Mouse (Mus musculus): ENCODE data around the gene Scn4a. TPM values are rescaled to one million over a fixed set of nuclear protein-coding genes. Genes with fewer than 3 reads are reported as not detected.

The Scn4a gene
- polyA plus RNA-seq, 1 experiment from 2014 or later, result 0.47 TPM

- Histone ChIP-seq H3K4me3 (ENCODE audit: low read length) (no peak overlapping the region), H3K9ac (replicated peaks; ENCODE audit: low read length) (no peak overlapping the region), H3K36me3 (ENCODE audit: insufficient read depth, low read length) (no peaks in the 10 kb centered on the region), H3K27me3 (ENCODE audit: insufficient read depth, low read length) (no peaks in the 10 kb centered on the region), H3K4me1 (ENCODE audit: insufficient read depth, low read length) (no peaks in the 10 kb centered on the region), H3K4me2 (replicated peaks; ENCODE audit: low read depth, low read length) (no peak overlapping the region), H3K27ac (ENCODE audit: low read length) (no peak overlapping the region), H3K9me3 (ENCODE audit: low read length) (no peaks in the 10 kb centered on the region)
- no peak for ATAC-seq (ENCODE audit: low FRiP score, low TSS enrichment)
- 86% methylated on average over 7 of the region's 7 CpGs for WGBS
These were observed 66.9 kb downstream of the Scn4a start for GRCm38 (mm10) chr11:106286206-106286605.

GRCm38 (mm10) chr11:106284126-106284525 lies 69.0 kb downstream of the Scn4a start:
- Histone ChIP-seq H3K4me1 (ENCODE audit: insufficient read depth, low read length) (no peaks in the 10 kb centered on the region), H3K27ac (ENCODE audit: low read length) (no peak overlapping the region), H3K4me3 (ENCODE audit: low read length) (no peak overlapping the region), H3K9ac (replicated peaks; ENCODE audit: low read length) (no peak overlapping the region), H3K36me3 (ENCODE audit: insufficient read depth, low read length) (no peaks in the 10 kb centered on the region), H3K9me3 (ENCODE audit: low read length) (no peaks in the 10 kb centered on the region), H3K4me2 (replicated peaks; ENCODE audit: low read depth, low read length) (no peak overlapping the region), H3K27me3 (ENCODE audit: insufficient read depth, low read length) (no peaks in the 10 kb centered on the region)
- ATAC-seq (ENCODE audit: low FRiP score, low TSS enrichment), result no peak
- 66% methylated on average over 8 of the region's 8 CpGs for WGBS

DNA sequence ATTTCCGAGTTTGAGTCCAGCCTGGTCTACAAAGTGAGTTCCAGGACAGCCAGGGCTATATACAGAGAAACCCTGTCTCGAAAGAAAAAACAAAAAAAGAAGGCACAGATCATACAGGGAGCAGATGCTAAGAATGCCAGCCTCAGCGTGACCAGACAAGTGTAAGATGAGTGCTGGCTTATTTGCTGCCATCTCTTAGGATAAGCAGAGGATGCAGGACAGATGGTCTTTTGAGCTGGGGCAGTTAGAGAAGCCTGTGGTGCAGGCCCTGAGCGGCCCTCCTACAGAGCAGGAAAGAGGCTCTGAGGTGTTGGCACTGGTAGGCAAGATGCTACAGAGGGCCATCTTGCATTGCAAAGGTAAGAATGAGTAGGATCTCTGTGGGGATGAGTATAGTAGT lies 69.7 kb downstream of the Scn4a start:
- Histone ChIP-seq H3K27me3 (ENCODE audit: insufficient read depth, low read length) (no peaks in the 10 kb centered on the region), H3K36me3 (ENCODE audit: insufficient read depth, low read length) (no peaks in the 10 kb centered on the region), H3K4me2 (replicated peaks; ENCODE audit: low read depth, low read length) (no peak overlapping the region), H3K9me3 (ENCODE audit: low read length) (no peaks in the 10 kb centered on the region), H3K4me3 (ENCODE audit: low read length) (no peak overlapping the region), H3K27ac (ENCODE audit: low read length) (no peak overlapping the region), H3K9ac (replicated peaks; ENCODE audit: low read length) (no peak overlapping the region), H3K4me1 (ENCODE audit: insufficient read depth, low read length) (no peaks in the 10 kb centered on the region)
- 80% methylated on average over 4 of the region's 4 CpGs for WGBS
- no peak for ATAC-seq (ENCODE audit: low FRiP score, low TSS enrichment)

- Histone ChIP-seq H3K36me3 (ENCODE audit: insufficient read depth, low read length) (no peaks in the 10 kb centered on the region), H3K4me2 (replicated peaks; ENCODE audit: low read depth, low read length) (no peak overlapping the region), H3K27ac (ENCODE audit: low read length) (no peak overlapping the region), H3K27me3 (ENCODE audit: insufficient read depth, low read length) (no peaks in the 10 kb centered on the region), H3K4me3 (ENCODE audit: low read length) (no peak overlapping the region), H3K4me1 (ENCODE audit: insufficient read depth, low read length) (no peaks in the 10 kb centered on the region), H3K9ac (replicated peaks; ENCODE audit: low read length) (no peak overlapping the region), H3K9me3 (ENCODE audit: low read length) (no peaks in the 10 kb centered on the region)
- no peak for ATAC-seq (ENCODE audit: low FRiP score, low TSS enrichment)
- WGBS, result 80% methylated on average over 6 of the region's 6 CpGs
These were observed 70.6 kb downstream of the Scn4a start for GRCm38 (mm10) chr11:106282452-106282851.

- Histone ChIP-seq H3K9ac (replicated peaks; ENCODE audit: low read length) (peak within 1 kb of the TSS; percentile 5; the same call in 1 of the 2 replicates), H3K4me3 (ENCODE audit: low read length) (peak within 1 kb of the TSS; percentile 26)
These were observed 76.6 kb downstream of the Scn4a start, which contains the start of gene Tcam1 for GRCm38 (mm10) chr11:106276454-106276853. Gene Tcam1 (plus strand): TSS chr11:106276672.

DNA sequence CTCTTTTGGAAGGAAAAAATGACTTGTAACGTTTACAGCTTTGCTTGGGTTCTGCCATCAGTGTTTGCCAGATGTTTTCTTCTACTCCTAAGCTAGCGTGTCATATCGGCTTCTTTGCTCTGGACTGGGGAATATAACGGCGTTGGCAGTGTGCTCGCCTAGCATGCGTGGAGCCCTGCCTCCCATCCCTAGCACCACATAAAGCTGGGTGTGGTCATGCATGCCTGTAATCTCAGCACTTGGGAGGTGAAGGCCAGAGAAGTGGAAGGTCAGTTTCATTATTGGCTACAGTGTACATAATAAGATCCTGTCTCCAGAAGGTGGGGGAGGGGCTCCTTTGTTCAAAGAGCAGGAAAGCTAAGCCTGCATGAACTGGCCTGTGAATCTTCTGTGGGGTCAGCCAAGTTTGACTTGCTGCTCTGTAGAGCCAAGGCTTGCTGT lies 78.1 kb downstream of the Scn4a start:
- H3K4me1 ChIP-seq (ENCODE audit: insufficient read depth, low read length), result peaks cover 39% of the 10 kb centered on the region
- peak overlapping the region; percentile 82 for H3K27ac ChIP-seq (ENCODE audit: low read length)
- peak; percentile 35 for ATAC-seq (ENCODE audit: low FRiP score, low TSS enrichment)
- no peaks in the 10 kb centered on the region for H3K9me3 ChIP-seq (ENCODE audit: low read length)
- WGBS, result 49% methylated on average over 7 of the region's 7 CpGs
- H3K36me3 ChIP-seq (ENCODE audit: insufficient read depth, low read length), result no peaks in the 10 kb centered on the region; the same call in 1 of the 2 replicates
- H3K9ac ChIP-seq (replicated peaks; ENCODE audit: low read length), result no peak overlapping the region; the same call in 1 of the 2 replicates
- no peaks in the 10 kb centered on the region for H3K27me3 ChIP-seq (ENCODE audit: insufficient read depth, low read length)
- 0 out of 2 replicates have a peak overlapping the region, but pooled peaks have one; percentile 0 for H3K4me2 ChIP-seq (replicated peaks; ENCODE audit: low read depth, low read length)
- no peak overlapping the region for H3K4me3 ChIP-seq (ENCODE audit: low read length)

More at GRCm38 (mm10) chr11:106276454-106276853, 76.6 kb downstream of the Scn4a start, which contains the start of gene Tcam1:
- peak within 1 kb of the TSS; percentile 50 for H3K4me2 ChIP-seq (replicated peaks; ENCODE audit: low read depth, low read length)
- H3K27ac ChIP-seq (ENCODE audit: low read length), result peak within 1 kb of the TSS; percentile 82
- H3K27me3 ChIP-seq (ENCODE audit: insufficient read depth, low read length), result no peaks in the 10 kb centered on the region
- H3K36me3 ChIP-seq (ENCODE audit: insufficient read depth, low read length), result no peaks in the 10 kb centered on the region
- no peaks in the 10 kb centered on the region for H3K9me3 ChIP-seq (ENCODE audit: low read length)
- ATAC-seq (ENCODE audit: low FRiP score, low TSS enrichment), result peak; percentile 33; the same call in 1 of the 2 replicates
- 3% methylated on average over 25 of the region's 25 CpGs for WGBS
- H3K4me1 ChIP-seq (ENCODE audit: insufficient read depth, low read length), result peaks cover 24% of the 10 kb centered on the region

GRCm38 (mm10) chr11:106274374-106274773 lies 78.7 kb downstream of the Scn4a start:
- WGBS, result 60% methylated on average over 1 of the region's 1 CpGs

GRCm38 (mm10) chr11:106273811-106274210 lies 79.3 kb downstream of the Scn4a start:
- H3K9ac ChIP-seq (replicated peaks; ENCODE audit: low read length), result no peak overlapping the region; the same call in 1 of the 2 replicates
- no peaks in the 10 kb centered on the region for H3K9me3 ChIP-seq (ENCODE audit: low read length)
- H3K36me3 ChIP-seq (ENCODE audit: insufficient read depth, low read length), result no peaks in the 10 kb centered on the region; the same call in 1 of the 2 replicates
- peak overlapping the region; percentile 91; the same call in 1 of the 2 replicates for H3K27ac ChIP-seq (ENCODE audit: low read length)
- no peaks in the 10 kb centered on the region for H3K27me3 ChIP-seq (ENCODE audit: insufficient read depth, low read length)
- no peak for ATAC-seq (ENCODE audit: low FRiP score, low TSS enrichment)
- 88% methylated on average over 6 of the region's 6 CpGs for WGBS
- H3K4me2 ChIP-seq (replicated peaks; ENCODE audit: low read depth, low read length), result peak overlapping the region; percentile 79; the same call in 1 of the 2 replicates
- H3K4me3 ChIP-seq (ENCODE audit: low read length), result no peak overlapping the region
- peaks cover 48% of the 10 kb centered on the region for H3K4me1 ChIP-seq (ENCODE audit: insufficient read depth, low read length)

More at GRCm38 (mm10) chr11:106274374-106274773, 78.7 kb downstream of the Scn4a start:
- Histone ChIP-seq H3K9ac (replicated peaks; ENCODE audit: low read length) (no peak overlapping the region), H3K27me3 (ENCODE audit: insufficient read depth, low read length) (no peaks in the 10 kb centered on the region), H3K9me3 (ENCODE audit: low read length) (no peaks in the 10 kb centered on the region), H3K4me2 (replicated peaks; ENCODE audit: low read depth, low read length) (no peak overlapping the region), H3K4me3 (ENCODE audit: low read length) (no peak overlapping the region), H3K4me1 (ENCODE audit: insufficient read depth, low read length) (peaks cover 42% of the 10 kb centered on the region), H3K27ac (ENCODE audit: low read length) (peak overlapping the region; percentile 82), H3K36me3 (ENCODE audit: insufficient read depth, low read length) (no peaks in the 10 kb centered on the region; the same call in 1 of the 2 replicates)
- no peak for ATAC-seq (ENCODE audit: low FRiP score, low TSS enrichment)

DNA sequence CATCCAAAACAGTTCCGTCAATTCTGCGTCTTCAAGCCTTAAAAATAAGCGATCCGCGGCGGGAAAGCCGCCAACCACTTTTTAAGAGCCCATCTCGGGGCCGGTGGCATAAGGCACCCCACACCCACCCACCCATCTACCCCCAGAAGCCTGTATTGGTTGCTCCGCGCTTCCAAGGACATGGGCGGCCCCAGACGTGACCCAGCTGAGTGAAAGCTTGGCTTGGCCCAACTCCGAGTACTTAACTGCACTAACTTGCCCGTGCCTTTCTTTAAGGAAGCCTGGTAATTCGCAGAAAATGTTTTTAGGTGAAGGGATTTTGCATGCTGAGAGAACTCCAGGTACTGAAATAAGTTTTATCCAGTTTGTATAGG lies 79.8 kb downstream of the Scn4a start:
- ATAC-seq (ENCODE audit: low FRiP score, low TSS enrichment), result peak; percentile 11; the same call in 1 of the 2 replicates
- Histone ChIP-seq H3K27me3 (ENCODE audit: insufficient read depth, low read length) (no peaks in the 10 kb centered on the region), H3K4me1 (ENCODE audit: insufficient read depth, low read length) (peaks cover 53% of the 10 kb centered on the region), H3K4me2 (replicated peaks; ENCODE audit: low read depth, low read length) (peak overlapping the region; percentile 79), H3K9me3 (ENCODE audit: low read length) (no peaks in the 10 kb centered on the region), H3K4me3 (ENCODE audit: low read length) (peak overlapping the region; percentile 82), H3K9ac (replicated peaks; ENCODE audit: low read length) (peak overlapping the region; percentile 78), H3K27ac (ENCODE audit: low read length) (peak overlapping the region; percentile 91), H3K36me3 (ENCODE audit: insufficient read depth, low read length) (no peaks in the 10 kb centered on the region; the same call in 1 of the 2 replicates)
- 11% methylated on average over 16 of the region's 16 CpGs for WGBS

- Histone ChIP-seq H3K4me1 (ENCODE audit: insufficient read depth, low read length) (peaks cover 58% of the 10 kb centered on the region), H3K4me3 (ENCODE audit: low read length) (peak within 1 kb of the TSS; percentile 82), H3K4me2 (replicated peaks; ENCODE audit: low read depth, low read length) (peak within 1 kb of the TSS; percentile 79), H3K9me3 (ENCODE audit: low read length) (no peaks in the 10 kb centered on the region), H3K27ac (ENCODE audit: low read length) (peak within 1 kb of the TSS; percentile 97), H3K9ac (replicated peaks; ENCODE audit: low read length) (peak within 1 kb of the TSS; percentile 99), H3K36me3 (ENCODE audit: insufficient read depth, low read length) (no peaks in the 10 kb centered on the region; the same call in 1 of the 2 replicates), H3K27me3 (ENCODE audit: insufficient read depth, low read length) (no peaks in the 10 kb centered on the region)
- under 1% methylated on average over 60 of the region's 72 CpGs for WGBS
- peak; percentile 93 for ATAC-seq (ENCODE audit: low FRiP score, low TSS enrichment)
These were observed 80.3 kb downstream of the Scn4a start, which contains the start of gene Smarcd2 for GRCm38 (mm10) chr11:106272644-106273310. Gene Smarcd2 (minus strand): TSS chr11:106272972.

Measured in kidney, embryonic 16.5 days (tissue).